Mouse (Mus musculus) kidney, adult 2 months (tissue): ENCODE data around the gene Rnaseh2c.

Experiments used
- CTCF ChIP-seq: fragments of 200-500 bp; conservative IDR thresholded peaks from 2 replicates; pipeline ENCODE4 v1.5.1; 2011; ENCODE audit warnings: low read depth, mild to moderate bottlenecking, control low read depth, low read length, moderate library complexity, mixed read lengths; ENCODE audit not compliant: insufficient read depth, insufficient read length
- POLR2A ChIP-seq: fragments of 200-500 bp; IDR thresholded peaks from one replicate; pipeline ENCODE4 v1.6.1; 2011; ENCODE audit warnings: low read depth, low read length, control low read depth

GRCm38 (mm10) chr19:5599224-5599623, 2.4 kb upstream of the Rnaseh2c start:
- TF ChIP-seq CTCF: no peak
- TF ChIP-seq POLR2A: no peak
